Mouse (Mus musculus) megakaryocyte, embryonic 14.5 days (primary cell): ENCODE measurements around the gene Atp13a4.

ENCODE experiments used
- FLI1 ChIP-seq: IDR thresholded peaks from 2 replicates; pipeline ENCODE4 v1.6.1; 2012; ENCODE audit warnings: low read length, inconsistent platforms, mixed read lengths
- GATA1 ChIP-seq: IDR thresholded peaks from 3 replicates; pipeline ENCODE4 v1.6.1; 2012; ENCODE audit warnings: mixed read lengths, low read length, inconsistent platforms, borderline replicate concordance

DNA sequence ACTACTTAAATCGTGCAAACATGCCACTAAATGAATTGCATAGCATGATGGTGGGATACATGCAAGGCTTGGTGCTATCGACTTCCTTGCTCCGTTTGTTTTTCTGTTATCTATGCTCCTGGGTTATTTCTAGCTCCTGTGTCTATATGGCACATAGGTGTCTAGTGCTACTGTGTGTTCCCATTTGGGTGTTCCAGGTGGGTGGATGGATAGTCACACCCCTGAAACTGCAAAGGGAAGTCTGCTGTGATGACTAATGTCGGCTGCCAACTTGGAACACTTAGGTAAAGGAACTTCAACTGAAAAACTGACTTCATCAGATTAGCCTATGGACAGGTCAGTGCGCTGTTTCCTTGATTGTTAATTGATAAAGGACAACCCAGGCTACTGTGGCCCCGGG lies 129.8 kb downstream of the Atp13a4 start:
- TF ChIP-seq GATA1 (no peak), FLI1 (no peak)
